Mouse (Mus musculus) kidney, embryonic 14.5 days (tissue): ENCODE data around the gene BC107364. TPM values are rescaled to one million over a fixed set of nuclear protein-coding genes. Genes with fewer than 3 reads are reported as not detected.
"Not testable (repeated sequence)": the region's sequence is repeated elsewhere in the genome, so short reads cannot be mapped to it uniquely, and the experiment has no call there.

Source experiments
- ATAC-seq: fragments of 200-750 bp; cut with Nextera tagmentation; 2 replicates; pipeline ENCODE4 v1.8.0; 2017; ENCODE audit warnings: moderate number of reproducible peaks, mild to moderate bottlenecking, moderate TSS enrichment, moderate library complexity; ENCODE audit not compliant: low FRiP score, low TSS enrichment
- H3K27ac ChIP-seq: fragments of 300-500 bp; sonication (generic); 2 replicates; pipeline ENCODE4 v1.5.1; 2014; ENCODE audit warnings: low read depth, mild to moderate bottlenecking, low read length, moderate library complexity, mixed read lengths
- H3K27me3 ChIP-seq: fragments of 300-500 bp; sonication (generic); 2 replicates; pipeline ENCODE4 v1.6.1; 2014; ENCODE audit warnings: mild to moderate bottlenecking, low read length; ENCODE audit not compliant: control insufficient read depth, insufficient read depth
- H3K36me3 ChIP-seq: fragments of 300-500 bp; sonication (generic); 2 replicates; pipeline ENCODE4 v1.6.1; 2014; ENCODE audit warnings: low read length, mixed read lengths; ENCODE audit not compliant: control insufficient read depth, insufficient read depth
- H3K4me1 ChIP-seq: fragments of 300-500 bp; sonication (generic); 2 replicates; pipeline ENCODE4 v1.6.1; 2014; ENCODE audit warnings: low read length, mixed read lengths; ENCODE audit not compliant: control insufficient read depth, insufficient read depth
- H3K4me2 ChIP-seq: fragments of 300-500 bp; sonication (generic); replicated peaks from 2 replicates; pipeline ENCODE4 v1.6.1; 2014; ENCODE audit warnings: low read depth, mild to moderate bottlenecking, low read length
- H3K4me3 ChIP-seq: fragments of 300-500 bp; sonication (generic); 2 replicates; pipeline ENCODE4 v1.5.1; 2014; ENCODE audit warnings: mild to moderate bottlenecking, low read length
- H3K9ac ChIP-seq: fragments of 300-500 bp; sonication (generic); 2 replicates; pipeline ENCODE4 v1.6.1; 2014; ENCODE audit warnings: low read depth, mild to moderate bottlenecking, low read length, moderate library complexity
- H3K9me3 ChIP-seq: fragments of 300-500 bp; sonication (generic); 2 replicates; pipeline ENCODE4 v1.6.1; 2016; ENCODE audit warnings: low read length; ENCODE audit not compliant: control insufficient read depth
- WGBS: fragments of 180-500 bp; shearing (Covaris S2); extraction: QIAGEN DNeasy Blood & Tissue Kit; methylation state at CpG from one replicate; pipeline ENCODE4 v1.1.7; 2014; 5-methylcytosine and 5-hydroxymethylcytosine counted together
- polyA plus RNA-seq: library from polyadenylated mRNA; unstranded; fragments of >200 nt; fragmentation: Nextera tagmentation; extraction: Ambion mirVana; gene quantifications from 2 replicates; pipeline ENCODE4 v1.2.1, GENCODE M21; 2014

The BC107364 gene
- polyA plus RNA-seq, 1 experiment from 2014 or later, result 0.20 TPM

GRCm38 (mm10) chr3:96480684-96481270, 28.7 kb upstream of the BC107364 start:
- Histone ChIP-seq H3K4me2 (no peak overlapping the region), H3K27me3 (peaks cover 24% of the 10 kb centered on the region), H3K4me3 (no peak overlapping the region), H3K4me1 (no peaks in the 10 kb centered on the region; the same call in 1 of the 2 replicates), H3K36me3 (no peaks in the 10 kb centered on the region), H3K9ac (no peak overlapping the region), H3K27ac (no peak overlapping the region), H3K9me3 (no peaks in the 10 kb centered on the region)
- ATAC-seq, result no peak
- WGBS, result 81% methylated on average over 4 of the region's 4 CpGs

- Histone ChIP-seq H3K36me3 (no peaks in the 10 kb centered on the region), H3K27ac (no peak overlapping the region), H3K9ac (no peak overlapping the region), H3K9me3 (no peaks in the 10 kb centered on the region), H3K4me2 (no peak overlapping the region), H3K4me1 (peaks cover 10% of the 10 kb centered on the region), H3K4me3 (no peak overlapping the region), H3K27me3 (peaks cover 39% of the 10 kb centered on the region)
- WGBS, result 23% methylated on average over 3 of the region's 3 CpGs
- ATAC-seq, result no peak
Measured at GRCm38 (mm10) chr3:96479249-96479648, 27.1 kb upstream of the BC107364 start.

- ATAC-seq, result no peak
- Histone ChIP-seq H3K4me3 (no peak overlapping the region), H3K4me2 (no peak overlapping the region), H3K27ac (no peak overlapping the region), H3K9ac (no peak overlapping the region), H3K27me3 (peaks cover 56% of the 10 kb centered on the region), H3K36me3 (no peaks in the 10 kb centered on the region), H3K9me3 (no peaks in the 10 kb centered on the region), H3K4me1 (peaks cover 10% of the 10 kb centered on the region)
- 59% methylated on average over 6 of the region's 6 CpGs for WGBS
Measured at GRCm38 (mm10) chr3:96477558-96477957, 25.5 kb upstream of the BC107364 start.

GRCm38 (mm10) chr3:96477084-96477483, 25.0 kb upstream of the BC107364 start:
- ATAC-seq, result no peak
- H3K27ac ChIP-seq, result no peak overlapping the region
- H3K4me1 ChIP-seq, result peaks cover 10% of the 10 kb centered on the region
- no peak overlapping the region for H3K9ac ChIP-seq
- H3K4me3 ChIP-seq, result no peak overlapping the region
- H3K27me3 ChIP-seq, result peaks cover 59% of the 10 kb centered on the region
- no peak overlapping the region for H3K4me2 ChIP-seq
- H3K36me3 ChIP-seq, result no peaks in the 10 kb centered on the region
- WGBS, result 47% methylated on average over 3 of the region's 3 CpGs
- no peaks in the 10 kb centered on the region for H3K9me3 ChIP-seq

GRCm38 (mm10) chr3:96474909-96475655, 23.0 kb upstream of the BC107364 start:
- Histone ChIP-seq H3K9ac (peak overlapping the region; percentile 34; the same call in 1 of the 2 replicates), H3K4me1 (peaks cover 10% of the 10 kb centered on the region), H3K27ac (no peak overlapping the region), H3K4me2 (peak overlapping the region; percentile 72), H3K9me3 (no peaks in the 10 kb centered on the region), H3K27me3 (peaks cover 66% of the 10 kb centered on the region), H3K4me3 (peak overlapping the region; percentile 41), H3K36me3 (no peaks in the 10 kb centered on the region)
- no peak for ATAC-seq
- WGBS, result 1% methylated on average over 44 of the region's 44 CpGs

- not testable (repeated sequence) for ATAC-seq, H3K4me1 ChIP-seq, H3K9me3 ChIP-seq, H3K27ac ChIP-seq, H3K9ac ChIP-seq, H3K4me2 ChIP-seq, H3K36me3 ChIP-seq, H3K4me3 ChIP-seq
- WGBS, result 63% methylated on average over 3 of the region's 3 CpGs
- H3K27me3 ChIP-seq, result peaks cover 66% of the 10 kb centered on the region
Measured at GRCm38 (mm10) chr3:96473556-96473955, 21.4 kb upstream of the BC107364 start.

- Histone ChIP-seq H3K4me2 (no peak overlapping the region), H3K36me3 (no peaks in the 10 kb centered on the region), H3K27me3 (peaks cover 53% of the 10 kb centered on the region), H3K4me3 (no peak overlapping the region), H3K9ac (no peak overlapping the region), H3K4me1 (peaks cover 10% of the 10 kb centered on the region), H3K9me3 (no peaks in the 10 kb centered on the region), H3K27ac (no peak overlapping the region)
- 83% methylated on average over 5 of the region's 5 CpGs for WGBS
- ATAC-seq, result no peak
Measured at GRCm38 (mm10) chr3:96472066-96472465, 20.0 kb upstream of the BC107364 start.

GRCm38 (mm10) chr3:96469626-96470025, 17.5 kb upstream of the BC107364 start:
- no peak overlapping the region for H3K9ac ChIP-seq
- H3K27me3 ChIP-seq, result peaks cover 42% of the 10 kb centered on the region
- peaks cover under 1% of the 10 kb centered on the region; the same call in 1 of the 2 replicates for H3K4me1 ChIP-seq
- H3K36me3 ChIP-seq, result no peaks in the 10 kb centered on the region
- no peak overlapping the region for H3K27ac ChIP-seq
- H3K4me2 ChIP-seq, result no peak overlapping the region
- no peaks in the 10 kb centered on the region for H3K9me3 ChIP-seq
- no peak overlapping the region for H3K4me3 ChIP-seq
- 79% methylated on average over 3 of the region's 3 CpGs for WGBS
- ATAC-seq, result no peak

- not testable (repeated sequence) for H3K9me3 ChIP-seq, H3K36me3 ChIP-seq, H3K4me1 ChIP-seq, ATAC-seq, H3K4me3 ChIP-seq, H3K4me2 ChIP-seq, H3K27ac ChIP-seq, H3K9ac ChIP-seq
- peaks cover 29% of the 10 kb centered on the region for H3K27me3 ChIP-seq
- 90% methylated on average over 3 of the region's 3 CpGs for WGBS
Measured at GRCm38 (mm10) chr3:96468335-96468734, 16.2 kb upstream of the BC107364 start.
